Mouse (Mus musculus): ENCODE data around the gene Atp13a3. TPM values are rescaled to one million over a fixed set of nuclear protein-coding genes. Genes with fewer than 3 reads are reported as not detected.

Atp13a3 gene
- polyA plus RNA-seq, 1 experiment: 3.3 TPM

DNA sequence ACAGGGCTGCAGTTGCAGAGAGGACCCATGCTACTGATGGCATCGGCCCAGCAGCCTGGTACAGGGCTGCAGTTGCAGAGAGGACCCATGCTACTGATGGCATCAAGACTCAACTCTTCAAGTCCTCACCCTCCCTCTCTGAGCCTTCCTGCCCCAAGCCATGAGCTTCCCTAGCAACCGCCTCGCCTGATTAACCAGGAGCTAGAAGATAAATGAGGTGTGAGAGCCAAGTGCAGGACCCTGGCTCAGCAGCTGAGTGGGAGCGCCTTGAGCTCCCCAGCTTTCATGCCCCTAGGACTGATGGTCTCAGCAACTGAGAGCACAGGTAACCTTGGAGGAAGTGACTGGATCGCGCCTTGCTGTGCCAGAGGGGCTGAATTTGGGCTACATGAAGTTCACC, 115.3 kb downstream of the Atp13a3 start:
- H3K9me3 ChIP-seq: 0 out of 2 replicates have a peak, but pooled peaks cover 3% of the 10 kb centered on the region
- H3K4me3 ChIP-seq (replicated peaks): peak overlapping the region; percentile 1
- H3K4me1 ChIP-seq: peaks cover 30% of the 10 kb centered on the region
- no peak for TF ChIP-seq FLI1 (IDR thresholded peaks at IDR 0.05; ENCODE audit: low read length)
- TF ChIP-seq GATA1 (IDR thresholded peaks at IDR 0.05; ENCODE audit: borderline replicate concordance, low read length): no peak
- H3K36me3 ChIP-seq (replicated peaks; ENCODE audit: low read length): no peaks in the 10 kb centered on the region
- peaks cover 63% of the 10 kb centered on the region for H3K27me3 ChIP-seq (replicated peaks)

- TF ChIP-seq GATA1 (IDR thresholded peaks at IDR 0.05; ENCODE audit: borderline replicate concordance, low read length) (no peak), FLI1 (IDR thresholded peaks at IDR 0.05; ENCODE audit: low read length) (no peak)
- H3K4me1 ChIP-seq: peaks cover 57% of the 10 kb centered on the region
- 0 out of 2 replicates have a peak, but pooled peaks cover 3% of the 10 kb centered on the region for H3K9me3 ChIP-seq
- H3K27me3 ChIP-seq (replicated peaks): peaks cover 86% of the 10 kb centered on the region
- no peak overlapping the region for H3K4me3 ChIP-seq (replicated peaks)
- no peaks in the 10 kb centered on the region for H3K36me3 ChIP-seq (replicated peaks; ENCODE audit: low read length)
Observed at GRCm38 (mm10) chr16:30285701-30286100, 120.1 kb downstream of the Atp13a3 start.

DNA sequence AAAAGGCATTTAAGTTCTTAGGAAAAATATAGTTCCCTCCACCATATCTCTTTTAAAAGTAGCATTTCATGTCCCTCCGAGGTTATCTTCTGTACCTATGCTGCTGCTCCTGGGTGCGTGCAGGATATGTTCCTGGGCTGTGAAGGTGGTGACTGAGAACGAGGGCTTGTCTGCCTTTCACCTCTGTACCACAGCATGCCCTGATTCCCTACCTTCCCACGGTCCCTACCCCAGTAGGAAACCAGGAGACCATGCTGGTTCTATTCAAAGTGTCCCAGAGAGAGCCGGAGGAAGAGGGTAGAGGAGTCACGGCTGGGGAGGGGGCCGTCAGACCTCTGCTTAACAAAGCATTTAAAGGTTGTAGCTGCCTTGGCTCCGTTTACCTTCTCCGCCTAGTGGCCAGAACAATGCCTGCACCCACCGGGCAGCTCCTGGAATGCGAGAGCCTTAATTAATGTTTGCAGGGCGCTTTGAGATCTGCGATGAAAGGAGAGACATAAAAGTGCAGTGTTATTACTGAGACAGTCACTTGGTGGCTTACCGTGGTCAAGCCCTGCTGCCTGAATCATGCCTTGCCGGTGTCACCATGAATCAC, 121.9 kb downstream of the Atp13a3 start:
- TF ChIP-seq FLI1 (IDR thresholded peaks at IDR 0.05; ENCODE audit: low read length): no peak
- no peak for TF ChIP-seq GATA1 (IDR thresholded peaks at IDR 0.05; ENCODE audit: borderline replicate concordance, low read length)
- H3K9me3 ChIP-seq: no peaks in the 10 kb centered on the region
- H3K27me3 ChIP-seq (replicated peaks): peaks cover 87% of the 10 kb centered on the region

DNA sequence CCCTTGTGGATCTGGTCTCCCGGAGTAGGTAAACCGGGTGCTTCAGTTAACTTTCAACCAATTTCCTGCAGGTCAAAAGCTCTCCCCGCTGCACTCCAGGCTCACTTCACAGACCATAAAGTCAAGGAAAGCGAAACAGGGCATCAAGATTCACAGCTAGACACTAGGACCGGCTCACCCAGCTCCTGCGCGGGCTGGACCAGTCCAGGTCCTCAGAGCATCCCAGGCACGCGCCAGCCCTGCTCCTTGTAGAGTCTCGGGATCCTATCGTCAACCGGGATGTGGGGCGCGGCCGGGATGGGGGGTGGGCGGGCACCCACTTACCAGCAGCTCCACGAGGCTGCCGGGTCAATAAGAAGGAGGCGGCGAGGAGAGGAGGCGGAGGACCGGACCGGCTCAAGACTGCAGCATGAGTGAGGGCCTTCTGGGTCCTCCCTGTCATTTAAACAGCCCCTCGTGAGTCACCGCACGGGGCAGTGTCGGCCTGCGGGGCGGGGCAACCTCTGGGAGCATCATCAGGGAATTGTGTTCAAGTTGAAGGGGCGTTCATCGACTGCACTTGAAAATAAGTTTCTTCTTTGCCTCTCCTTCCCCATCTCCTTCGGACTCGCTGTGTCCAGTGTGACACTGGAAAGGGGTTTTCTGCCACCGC, 122.8 kb downstream of the Atp13a3 start, which contains the start of gene Lrrc15:
Lrrc15 (minus strand) TSS at position 413 of the 652 bp plus-strand sequence.
- TF ChIP-seq FLI1 (IDR thresholded peaks at IDR 0.05; ENCODE audit: low read length): no peak
- no peak for TF ChIP-seq GATA1 (IDR thresholded peaks at IDR 0.05; ENCODE audit: borderline replicate concordance, low read length)
- Histone ChIP-seq H3K4me1 (peaks cover 67% of the 10 kb centered on the region), H3K9me3 (no peaks in the 10 kb centered on the region), H3K4me3 (replicated peaks) (peak within 1 kb of the TSS; percentile 87), H3K36me3 (replicated peaks; ENCODE audit: low read length) (no peaks in the 10 kb centered on the region), H3K27me3 (replicated peaks) (peaks cover 87% of the 10 kb centered on the region)

More for the DNA sequence above, 121.9 kb downstream of the Atp13a3 start:
- H3K4me3 ChIP-seq (replicated peaks): peak overlapping the region; percentile 87
- H3K4me1 ChIP-seq: peaks cover 68% of the 10 kb centered on the region
- H3K36me3 ChIP-seq (replicated peaks; ENCODE audit: low read length): no peaks in the 10 kb centered on the region

GRCm38 (mm10) chr16:30280676-30281297, 125.0 kb downstream of the Atp13a3 start:
- H3K4me1 ChIP-seq: peaks cover 72% of the 10 kb centered on the region
- peaks cover 85% of the 10 kb centered on the region for H3K27me3 ChIP-seq (replicated peaks)
- H3K4me3 ChIP-seq (replicated peaks): peak overlapping the region; percentile 76
- no peaks in the 10 kb centered on the region for H3K36me3 ChIP-seq (replicated peaks; ENCODE audit: low read length)
- TF ChIP-seq FLI1 (IDR thresholded peaks at IDR 0.05; ENCODE audit: low read length) (no peak), GATA1 (IDR thresholded peaks at IDR 0.05; ENCODE audit: borderline replicate concordance, low read length) (no peak)
- H3K9me3 ChIP-seq: no peaks in the 10 kb centered on the region

DNA sequence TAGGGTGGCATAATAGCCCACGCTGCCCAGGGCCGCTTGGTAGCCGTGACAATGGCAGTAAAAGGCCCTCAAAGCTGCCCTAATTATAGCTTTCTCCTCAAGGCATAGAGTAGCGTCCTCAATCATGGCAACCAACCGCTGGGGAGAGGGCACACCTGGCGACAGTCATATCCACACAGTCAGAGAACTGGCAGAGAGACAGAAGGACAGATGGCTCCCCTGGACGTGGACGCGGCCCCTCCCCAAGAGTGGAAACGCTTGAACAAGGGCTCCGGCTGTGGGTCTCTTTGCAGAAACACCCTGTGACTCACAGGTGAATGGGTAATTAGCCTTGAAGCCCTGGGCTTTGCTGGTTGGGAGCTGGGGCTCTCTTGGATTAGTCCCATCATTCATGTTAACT, 127.4 kb downstream of the Atp13a3 start:
- H3K36me3 ChIP-seq (replicated peaks; ENCODE audit: low read length): no peaks in the 10 kb centered on the region
- H3K27me3 ChIP-seq (replicated peaks): peaks cover 78% of the 10 kb centered on the region
- H3K9me3 ChIP-seq: no peaks in the 10 kb centered on the region
- TF ChIP-seq FLI1 (IDR thresholded peaks at IDR 0.05; ENCODE audit: low read length): no peak
- no peak for TF ChIP-seq GATA1 (IDR thresholded peaks at IDR 0.05; ENCODE audit: borderline replicate concordance, low read length)
- peaks cover 63% of the 10 kb centered on the region for H3K4me1 ChIP-seq
- H3K4me3 ChIP-seq (replicated peaks): no peak overlapping the region

GRCm38 (mm10) chr16:30275558-30276340, 130.0 kb downstream of the Atp13a3 start:
- H3K4me1 ChIP-seq: peaks cover 62% of the 10 kb centered on the region
- H3K4me3 ChIP-seq (replicated peaks): no peak overlapping the region
- no peaks in the 10 kb centered on the region for H3K36me3 ChIP-seq (replicated peaks; ENCODE audit: low read length)
- no peak for TF ChIP-seq GATA1 (IDR thresholded peaks at IDR 0.05; ENCODE audit: borderline replicate concordance, low read length)
- TF ChIP-seq FLI1 (IDR thresholded peaks at IDR 0.05; ENCODE audit: low read length): no peak
- H3K9me3 ChIP-seq: no peaks in the 10 kb centered on the region
- H3K27me3 ChIP-seq (replicated peaks): peaks cover 62% of the 10 kb centered on the region

GRCm38 (mm10) chr16:30273065-30273464, 132.7 kb downstream of the Atp13a3 start:
- Histone ChIP-seq H3K27me3 (replicated peaks) (peaks cover 51% of the 10 kb centered on the region), H3K9me3 (no peaks in the 10 kb centered on the region), H3K4me3 (replicated peaks) (no peak overlapping the region), H3K4me1 (peaks cover 60% of the 10 kb centered on the region), H3K36me3 (replicated peaks; ENCODE audit: low read length) (no peaks in the 10 kb centered on the region)
- TF ChIP-seq FLI1 (IDR thresholded peaks at IDR 0.05; ENCODE audit: low read length) (no peak), GATA1 (IDR thresholded peaks at IDR 0.05; ENCODE audit: borderline replicate concordance, low read length) (no peak)

- Histone ChIP-seq H3K36me3 (replicated peaks; ENCODE audit: low read length) (no peaks in the 10 kb centered on the region), H3K4me3 (replicated peaks) (no peak overlapping the region), H3K9me3 (no peaks in the 10 kb centered on the region), H3K27me3 (replicated peaks) (peaks cover 43% of the 10 kb centered on the region), H3K4me1 (peaks cover 56% of the 10 kb centered on the region)
- TF ChIP-seq FLI1 (IDR thresholded peaks at IDR 0.05; ENCODE audit: low read length): no peak
- TF ChIP-seq GATA1 (IDR thresholded peaks at IDR 0.05; ENCODE audit: borderline replicate concordance, low read length): no peak
Observed at GRCm38 (mm10) chr16:30271941-30272595, 133.7 kb downstream of the Atp13a3 start.
